Comparison of ENCODE assay signal across 21 mouse cellular contexts in genomic region chr8:82281995-82282394, GRCm38 (mm10).
"Had no signal": no experiment of that assay in that cellular context is flagged by ENCODE, and none has a peak within 500 bp of the region (broad histone marks: within the 10 kb centered on the region; RNA-seq: fewer than 3 reads in every experiment).

No protein-coding gene starts in this region.

- H3K4me1 ChIP-seq: kidney, embryonic 15.5 days; limb, embryonic 12.5 days; limb, embryonic 15.5 days; neural tube, embryonic 13.5 days had no signal

- H3K27me3 ChIP-seq: kidney, embryonic 15.5 days; limb, embryonic 12.5 days; limb, embryonic 15.5 days; neural tube, embryonic 13.5 days had no signal

- H3K4me3 ChIP-seq: kidney, embryonic 15.5 days; limb, embryonic 12.5 days; limb, embryonic 15.5 days; myocyte; neural tube, embryonic 13.5 days had no signal

- H3K4me2 ChIP-seq: kidney, embryonic 15.5 days; limb, embryonic 12.5 days; limb, embryonic 15.5 days; liver, embryonic 11.5 days; lung, embryonic 14.5 days; neural tube, embryonic 13.5 days had no signal

- DNase-seq: kidney, adult 11 months; kidney, adult 8-10 months; kidney, postnatal 10 days; kidney, postnatal 36 days; layer of hippocampus, adult 9-11 months; left cerebral cortex, postnatal 4 days; liver, postnatal 0 days; lung, embryonic 14.5 days; midbrain, embryonic 14.5 days; thymus, adult 2 months; thymus, postnatal 14 days; thymus, postnatal 4 days had no signal

- ATAC-seq: liver, postnatal 0 days; lung, postnatal 0 days had no signal

- H3K9me3 ChIP-seq: kidney, embryonic 15.5 days; limb, embryonic 12.5 days; limb, embryonic 15.5 days; neural tube, embryonic 13.5 days had no signal

- H3K27ac ChIP-seq: kidney, embryonic 15.5 days; limb, embryonic 12.5 days; limb, embryonic 15.5 days; liver, embryonic 14.5 days; macrophage; neural tube, embryonic 13.5 days had no signal

- H3K9ac ChIP-seq: kidney, embryonic 15.5 days; limb, embryonic 12.5 days; limb, embryonic 15.5 days; liver, embryonic 14.5 days; liver, postnatal 0 days; lung, embryonic 14.5 days; neural tube, embryonic 13.5 days had no signal

- H3K36me3 ChIP-seq: kidney, embryonic 15.5 days; limb, embryonic 12.5 days; limb, embryonic 15.5 days; neural tube, embryonic 13.5 days had no signal
